Mouse (Mus musculus): ENCODE data around the gene Rasgrp4. TPM values are rescaled to one million over a fixed set of nuclear protein-coding genes. Genes with fewer than 3 reads are reported as not detected.

Rasgrp4 gene
- 2.6 to 6.3 TPM (median 3.7 TPM) in 4 replicates for total RNA-seq (2023; ENCODE audit: inconsistent age)

GRCm38 (mm10) chr7:29134693-29135386, at the start of gene Rasgrp4:
Gene Rasgrp4 (plus strand): TSS chr7:29134851.

GRCm38 (mm10) chr7:29124970-29125369, 9.7 kb upstream of the Rasgrp4 start, which contains the start of gene Ryr1:
Gene Ryr1 (minus strand): TSS chr7:29125179.

GRCm38 (mm10) chr7:29155838-29156782, 21.5 kb downstream of the Rasgrp4 start, which contains the start of gene Fam98c:
Gene Fam98c (minus strand): TSS chr7:29156234.

GRCm38 (mm10) chr7:29170066-29170754, 35.6 kb downstream of the Rasgrp4 start, which contains the start of the genes Ggn and Spred3:
Gene Ggn (plus strand): TSS chr7:29170210.
Gene Spred3 (minus strand): TSS chr7:29170411.

GRCm38 (mm10) chr7:29180077-29180853, 45.6 kb downstream of the Rasgrp4 start, which contains the start of gene Psmd8:
Gene Psmd8 (minus strand): TSS chr7:29180701.

Other genes starting within 250 kb of the Rasgrp4 start
- 120 to 137 TPM (median 132 TPM) in 4 replicates for gene Actn4, start 172.5 kb upstream of the Rasgrp4 start, total RNA-seq (2023; ENCODE audit: inconsistent age)
- gene Eif3k, start 153.0 kb upstream of the Rasgrp4 start, total RNA-seq (2023; ENCODE audit: inconsistent age) = 261 to 296 TPM (median 278 TPM) in 4 replicates
- gene Map4k1, start 152.8 kb upstream of the Rasgrp4 start, total RNA-seq (2023; ENCODE audit: inconsistent age) = 348 to 381 TPM (median 367 TPM) in 4 replicates
- gene Ryr1, start 9.7 kb upstream of the Rasgrp4 start, total RNA-seq (2023; ENCODE audit: inconsistent age) = 0.39 to 0.64 TPM (median 0.42 TPM) in 4 replicates
- 27.4 to 34.3 TPM (median 28.2 TPM) in 4 replicates for gene Fam98c, start 21.4 kb downstream of the Rasgrp4 start, total RNA-seq (2023; ENCODE audit: inconsistent age)
- not detected in 4 replicates for gene Ggn, start 35.4 kb downstream of the Rasgrp4 start, total RNA-seq (2023; ENCODE audit: inconsistent age)
- 2.1 to 3.2 TPM (median 2.7 TPM) in 4 replicates for gene Spred3, start 35.6 kb downstream of the Rasgrp4 start, total RNA-seq (2023; ENCODE audit: inconsistent age)
- 229 to 259 TPM (median 253 TPM) in 4 replicates for gene Psmd8, start 45.9 kb downstream of the Rasgrp4 start, total RNA-seq (2023; ENCODE audit: inconsistent age)
- gene Catsperg1, start 79.2 kb downstream of the Rasgrp4 start, total RNA-seq (2023; ENCODE audit: inconsistent age) = 1.7 to 2.1 TPM (median 1.9 TPM) in 4 replicates
- 0.93 to 1.3 TPM (median 1.3 TPM) in 4 replicates for gene Kcnk6, start 97.7 kb downstream of the Rasgrp4 start, total RNA-seq (2023; ENCODE audit: inconsistent age)
- 22.0 to 32.5 TPM (median 26.5 TPM) in 4 replicates for gene Yif1b, start 103.5 kb downstream of the Rasgrp4 start, total RNA-seq (2023; ENCODE audit: inconsistent age)
- gene 2200002D01Rik, start 113.6 kb downstream of the Rasgrp4 start, total RNA-seq (2023; ENCODE audit: inconsistent age) = 0.69 to 4.9 TPM (median 2.4 TPM) in 4 replicates
- 31.9 to 43.7 TPM (median 34.7 TPM) in 4 replicates for gene Spint2, start 147.1 kb downstream of the Rasgrp4 start, total RNA-seq (2023; ENCODE audit: inconsistent age)
- not detected in 4 replicates for gene Ppp1r14a, start 154.5 kb downstream of the Rasgrp4 start, total RNA-seq (2023; ENCODE audit: inconsistent age)
- gene Dpf1, start 169.1 kb downstream of the Rasgrp4 start, total RNA-seq (2023; ENCODE audit: inconsistent age) = 0.16 to 1.6 TPM (median 0.87 TPM) in 4 replicates

Data from B cell, adult (primary cell).